Mouse (Mus musculus): ENCODE results near the gene Ankdd1b.

- no peak for TF ChIP-seq CTCF (IDR thresholded peaks at IDR 0.05; ENCODE audit: low read depth, low read length)
- no peak for TF ChIP-seq POLR2A (IDR thresholded peaks at IDR 0.05; ENCODE audit: borderline replicate concordance, low read depth, low read length)
These were observed 45.3 kb upstream of the Ankdd1b start for GRCm38 (mm10) chr13:96516249-96516648.

All from bone marrow macrophage, adult 2 months (primary cell).